Mouse (Mus musculus) kidney, adult 11 months (tissue): ENCODE results near the gene Cmtm2a.
A peak's percentile ranks its signal among the peaks of the same experiment; 100 is the strongest.
"Not testable (repeated sequence)": the region's sequence is repeated elsewhere in the genome, so short reads cannot be mapped to it uniquely, and the experiment has no call there.

Experiments
- DNase-seq: peaks from one replicate; pipeline ENCODE4 v3.0.0; 2022

The Cmtm2a gene

GRCm38 (mm10) chr8:104293081-104293480 lies at the start of gene Cmtm2a:
Gene Cmtm2a, minus strand, starts transcription at chr8:104293181.
- not testable (repeated sequence) for DNase-seq

DNA sequence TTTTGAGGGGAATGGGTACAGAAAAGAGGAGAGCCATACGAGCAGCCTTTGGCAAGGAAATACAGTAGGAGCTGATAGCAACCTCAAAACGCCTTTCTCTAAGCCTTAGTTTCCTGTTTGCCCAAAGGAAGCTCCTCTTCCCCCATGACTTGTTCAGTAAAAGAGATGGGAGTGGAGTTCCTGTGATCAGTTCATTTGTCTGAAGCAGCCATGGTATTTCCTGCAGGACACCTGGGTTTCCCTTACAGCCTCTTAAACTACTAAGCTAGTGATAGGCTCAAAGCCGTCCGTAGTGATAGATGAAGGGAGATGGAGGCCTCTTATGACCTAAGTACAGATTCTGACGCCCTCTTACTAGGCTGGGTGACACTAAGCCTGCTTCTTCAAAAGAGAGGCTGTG lies 49.4 kb upstream of the Cmtm2a start:
- DNase-seq, result no peak

DNA sequence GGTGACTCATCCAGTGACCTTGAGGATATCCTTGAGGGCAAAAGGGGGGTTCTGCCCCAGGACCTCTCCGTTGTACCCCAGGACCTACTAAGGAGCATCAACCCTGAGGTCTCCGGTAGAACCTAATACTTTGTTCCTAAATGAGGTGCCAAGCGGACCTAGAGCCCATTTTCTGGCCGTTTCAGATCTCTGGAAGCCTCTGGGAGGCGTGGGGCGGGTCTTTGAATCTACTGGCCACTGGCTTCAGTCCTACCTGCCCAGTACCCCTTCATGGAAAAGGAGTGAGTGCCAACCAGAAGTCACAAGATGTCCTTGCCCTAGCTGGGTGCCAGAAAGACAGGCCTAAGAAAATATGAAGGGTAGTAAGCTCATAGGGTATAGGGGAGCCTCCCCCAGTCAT lies 48.7 kb upstream of the Cmtm2a start:
- no peak for DNase-seq

DNA sequence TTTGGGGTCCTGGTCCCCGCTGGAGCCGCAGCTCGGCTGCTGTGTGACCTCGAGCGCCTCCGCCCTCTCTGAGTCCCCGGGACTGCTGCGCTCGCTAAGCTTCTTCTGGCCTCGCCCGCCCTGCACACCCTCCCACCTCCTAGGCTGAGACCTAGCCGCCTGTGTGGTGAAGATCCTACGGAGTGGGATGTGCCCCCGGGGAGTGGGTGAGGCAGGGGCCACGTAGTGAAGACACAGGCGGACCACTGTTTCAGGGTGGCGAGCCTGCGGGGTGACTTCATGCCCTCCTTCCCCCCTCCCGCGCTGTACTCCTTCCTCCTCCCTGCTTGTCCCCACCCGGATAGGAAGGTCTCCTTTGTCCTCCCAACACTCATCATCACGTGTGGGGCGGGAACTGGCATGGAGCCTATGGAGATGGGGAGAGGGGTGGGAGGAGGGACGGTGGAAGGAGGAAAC lies 48.2 kb upstream of the Cmtm2a start:
- DNase-seq, result peak; percentile 42

DNA sequence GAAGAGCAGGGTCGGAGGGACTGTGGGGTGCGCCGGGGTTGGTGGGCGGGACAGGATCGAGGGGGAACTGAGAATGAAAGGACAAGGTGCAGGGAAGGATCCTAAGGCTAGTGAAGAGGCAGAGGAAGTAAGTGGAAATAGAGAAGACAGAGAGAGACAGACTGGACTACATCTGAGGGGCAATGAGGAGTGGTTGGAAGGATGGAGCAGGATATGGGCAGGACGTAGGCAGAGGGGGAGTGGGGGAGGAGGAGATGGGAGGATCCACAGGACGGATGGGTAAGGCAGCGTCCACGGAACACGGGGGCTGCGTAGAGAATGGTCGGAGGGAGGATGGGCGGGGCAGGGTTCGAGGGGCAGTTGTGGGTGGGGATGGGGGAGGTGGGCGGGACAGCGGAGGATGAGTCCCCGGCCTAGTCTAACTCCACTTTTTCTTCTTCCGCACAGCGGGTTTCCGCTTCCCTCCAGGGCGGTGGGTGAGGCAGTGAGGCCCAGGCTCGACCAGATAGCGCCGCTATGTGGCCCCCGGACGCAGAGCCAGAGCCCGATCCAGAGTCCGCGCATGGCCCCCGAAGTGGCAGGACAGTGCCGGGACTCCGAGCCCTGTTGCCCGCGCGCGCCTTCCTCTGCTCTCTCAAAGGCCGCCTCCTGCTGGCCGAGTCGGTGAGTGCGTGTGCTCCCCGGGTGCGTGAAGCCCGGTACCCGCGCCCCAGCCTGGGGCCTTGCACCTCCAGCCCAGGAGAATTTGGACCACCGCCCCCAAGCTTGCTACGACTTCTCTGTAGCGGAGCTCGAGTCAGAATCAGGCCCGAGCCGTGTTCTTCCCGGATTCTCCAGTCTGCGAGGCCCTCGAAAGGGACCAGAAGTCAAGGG lies 47.5 kb upstream of the Cmtm2a start:
- DNase-seq, result peak; percentile 59

DNA sequence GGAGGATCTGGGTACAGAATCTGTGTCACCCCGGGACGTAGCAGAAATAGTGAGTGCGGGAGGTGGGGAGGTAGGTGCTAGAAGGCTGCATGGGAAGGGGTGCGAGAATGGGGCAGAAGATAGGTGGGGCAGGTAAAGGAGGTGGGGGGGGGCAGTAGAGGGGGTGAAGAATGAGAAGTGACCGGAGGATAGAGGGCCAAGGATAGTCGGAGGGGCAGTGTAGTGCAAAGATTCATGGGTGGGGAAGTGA lies 46.9 kb upstream of the Cmtm2a start:
- no peak for DNase-seq

DNA sequence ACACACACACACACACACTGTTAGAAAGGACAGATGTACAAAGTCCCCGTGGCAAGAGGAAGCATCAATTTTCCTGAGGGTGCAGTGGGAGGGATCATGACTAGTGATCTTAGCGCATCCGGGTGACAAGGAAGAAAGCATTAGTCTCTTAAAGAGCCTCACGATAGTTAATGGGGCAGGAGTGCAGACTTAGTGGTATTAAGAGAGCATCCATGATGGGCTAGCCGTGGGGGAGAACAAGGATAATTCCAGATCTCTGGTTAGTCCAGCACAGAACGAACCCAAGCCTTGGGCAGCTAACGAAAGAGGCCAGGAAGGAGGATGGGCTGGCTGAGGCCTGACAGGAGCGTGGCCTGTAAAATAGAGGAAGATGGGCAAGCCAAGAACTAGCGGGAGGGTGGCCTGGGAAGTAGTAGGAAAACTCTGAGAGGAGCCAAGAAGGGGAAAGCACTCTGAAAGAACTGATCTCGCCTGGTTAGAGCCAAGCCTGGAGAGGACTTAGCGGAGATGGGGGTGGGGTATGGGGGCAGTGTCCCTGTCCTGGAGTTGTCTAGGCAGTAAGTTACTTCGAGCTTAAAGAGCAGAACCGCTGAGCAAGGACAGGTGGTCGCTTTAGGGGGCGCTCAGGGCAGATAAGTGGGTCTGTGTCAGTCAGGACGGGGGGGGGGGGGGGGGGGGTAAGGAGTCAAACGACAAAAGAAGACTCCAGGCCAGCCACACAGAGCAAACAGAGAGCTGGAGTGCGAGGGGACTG lies 46.4 kb upstream of the Cmtm2a start, which contains the start of gene Cmtm3:
Gene Cmtm3 (plus strand): TSS at position 182 of the 754 bp plus-strand sequence.
- DNase-seq, result peak; percentile 19

DNA sequence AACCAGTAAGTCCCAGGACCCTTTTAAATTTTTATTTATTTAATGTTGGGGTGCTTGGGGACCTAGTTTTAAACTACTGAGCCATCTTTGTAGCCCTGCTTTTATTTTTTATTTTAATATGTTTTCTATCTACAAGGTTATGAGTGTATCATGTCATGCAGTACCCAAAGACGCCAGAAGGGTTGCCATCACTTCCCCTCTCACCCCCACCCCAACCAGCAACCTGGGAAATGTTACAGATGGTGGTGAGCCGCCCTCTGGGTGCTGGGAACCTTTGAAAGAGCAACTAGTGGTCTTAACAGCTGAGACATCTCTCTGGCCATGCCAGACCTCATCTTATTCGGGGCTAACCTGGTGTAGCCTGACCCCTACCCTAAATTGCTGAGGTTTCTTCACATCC lies 44.9 kb upstream of the Cmtm2a start:
- DNase-seq, result no peak

DNA sequence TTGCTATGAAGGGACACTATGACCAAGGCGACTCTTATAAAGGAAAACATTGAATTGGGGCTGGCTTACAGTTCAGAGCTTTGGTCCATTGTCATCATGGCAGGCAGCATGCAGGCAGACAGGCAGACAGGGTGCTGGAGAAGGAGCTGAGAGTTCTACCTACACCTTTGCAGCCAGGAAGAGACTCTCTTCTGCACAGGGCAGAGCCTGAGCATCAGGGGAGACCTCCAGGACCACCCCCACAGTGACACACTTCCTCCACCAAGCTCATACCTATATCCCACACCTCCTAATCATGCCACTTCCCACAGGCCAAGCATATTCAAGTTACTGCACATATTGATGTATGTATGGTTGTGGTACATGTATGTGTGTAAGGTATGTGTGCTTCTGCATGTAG lies 43.8 kb upstream of the Cmtm2a start:
- DNase-seq, result no peak

DNA sequence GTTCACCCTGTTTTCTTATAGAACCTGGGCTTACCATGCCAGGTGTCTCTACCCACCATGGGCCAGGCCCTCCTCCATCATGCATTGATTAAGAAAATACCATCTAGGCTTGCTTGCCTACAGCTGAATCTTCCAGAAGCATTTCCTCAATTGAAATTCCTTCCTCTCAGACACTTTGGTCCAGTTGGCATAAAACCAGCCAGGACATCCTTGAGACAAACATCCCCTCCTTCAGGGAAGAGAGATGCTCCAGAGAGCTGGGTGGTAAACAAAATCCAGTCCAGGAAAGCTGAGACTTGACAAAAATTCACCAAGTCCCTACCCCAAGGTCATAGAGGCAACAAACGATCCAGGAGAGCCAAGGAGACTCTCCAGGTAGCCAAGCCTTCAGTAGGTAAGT lies 41.2 kb upstream of the Cmtm2a start:
- DNase-seq, result no peak

DNA sequence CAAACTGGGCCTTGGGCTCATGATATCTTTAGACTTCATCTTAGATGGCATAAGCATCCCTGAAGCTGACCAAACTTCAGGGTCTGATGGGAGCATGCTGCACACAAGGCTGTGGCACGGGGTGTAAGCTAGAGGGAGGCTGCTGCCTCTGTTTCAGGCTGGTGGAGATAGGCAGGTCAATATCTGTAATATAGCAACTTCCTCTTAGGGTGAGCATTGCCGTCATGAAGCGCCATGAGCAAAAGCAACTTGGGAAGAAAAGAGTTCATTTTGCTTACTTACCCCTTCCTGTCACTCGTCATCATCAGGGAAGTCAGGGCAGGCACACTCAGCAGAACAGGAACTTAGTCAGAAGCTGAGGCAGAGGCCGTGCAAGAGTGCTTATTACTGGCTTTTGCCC lies 40.8 kb upstream of the Cmtm2a start:
- DNase-seq, result no peak

DNA sequence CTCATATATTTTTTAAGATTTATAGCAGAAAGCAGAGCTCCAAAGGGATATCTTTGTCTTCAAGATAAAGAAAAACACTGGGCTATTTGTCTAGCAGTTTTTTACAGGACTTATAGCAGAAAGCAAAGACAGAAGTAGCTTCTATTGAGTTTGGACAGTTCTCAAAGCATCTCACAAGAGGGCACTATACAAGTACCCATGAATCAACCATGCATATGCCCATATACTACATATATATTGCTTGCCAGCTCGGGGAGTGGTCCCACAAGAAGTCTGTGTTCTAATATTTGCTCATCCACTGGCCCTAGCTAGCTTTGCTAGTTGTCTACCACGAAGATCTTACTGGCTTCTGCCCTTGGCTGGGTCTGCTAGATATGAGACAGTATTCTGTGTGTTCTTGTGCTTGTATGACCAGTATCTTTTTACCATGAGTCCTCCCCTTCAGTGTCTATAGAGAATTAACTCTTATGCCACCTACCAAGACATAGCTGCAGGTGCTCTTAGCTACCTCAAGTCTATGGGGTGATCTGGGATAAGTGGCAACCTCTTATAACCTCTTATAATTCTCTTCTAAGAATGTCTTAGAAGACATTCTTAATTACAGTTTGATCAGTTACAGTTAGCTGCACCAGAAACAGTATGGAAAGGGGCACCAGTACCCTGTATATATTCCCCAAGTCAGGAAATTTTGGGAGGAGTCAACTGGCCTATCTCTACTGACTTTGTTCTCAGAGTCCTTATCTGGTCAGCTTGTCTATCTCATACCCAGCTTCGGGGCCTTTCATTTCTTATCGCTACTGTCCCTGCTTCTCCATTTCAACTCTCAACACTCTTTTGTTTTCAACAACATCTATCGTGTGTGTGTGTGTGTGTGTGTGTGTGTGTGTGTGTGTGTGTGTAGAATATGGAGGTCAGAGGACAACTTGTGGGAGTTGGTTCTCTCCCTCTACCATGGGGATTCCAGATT lies 40.0 kb upstream of the Cmtm2a start:
- DNase-seq, result no peak

GRCm38 (mm10) chr8:104321930-104322329 lies 28.9 kb upstream of the Cmtm2a start, which contains the start of gene Cmtm2b:
Gene Cmtm2b, plus strand, starts transcription at chr8:104322230.
- not testable (repeated sequence) for DNase-seq

- DNase-seq, result not testable (repeated sequence)
These were observed 28.3 kb upstream of the Cmtm2a start, which contains the start of gene Gm11020 for GRCm38 (mm10) chr8:104321267-104321666. Gene Gm11020, plus strand, starts transcription at chr8:104321567.

GRCm38 (mm10) chr8:104313311-104313710 lies 20.3 kb upstream of the Cmtm2a start:
- no peak for DNase-seq

- DNase-seq, result not testable (repeated sequence)
These were observed 19.0 kb upstream of the Cmtm2a start for GRCm38 (mm10) chr8:104312023-104312422.

DNA sequence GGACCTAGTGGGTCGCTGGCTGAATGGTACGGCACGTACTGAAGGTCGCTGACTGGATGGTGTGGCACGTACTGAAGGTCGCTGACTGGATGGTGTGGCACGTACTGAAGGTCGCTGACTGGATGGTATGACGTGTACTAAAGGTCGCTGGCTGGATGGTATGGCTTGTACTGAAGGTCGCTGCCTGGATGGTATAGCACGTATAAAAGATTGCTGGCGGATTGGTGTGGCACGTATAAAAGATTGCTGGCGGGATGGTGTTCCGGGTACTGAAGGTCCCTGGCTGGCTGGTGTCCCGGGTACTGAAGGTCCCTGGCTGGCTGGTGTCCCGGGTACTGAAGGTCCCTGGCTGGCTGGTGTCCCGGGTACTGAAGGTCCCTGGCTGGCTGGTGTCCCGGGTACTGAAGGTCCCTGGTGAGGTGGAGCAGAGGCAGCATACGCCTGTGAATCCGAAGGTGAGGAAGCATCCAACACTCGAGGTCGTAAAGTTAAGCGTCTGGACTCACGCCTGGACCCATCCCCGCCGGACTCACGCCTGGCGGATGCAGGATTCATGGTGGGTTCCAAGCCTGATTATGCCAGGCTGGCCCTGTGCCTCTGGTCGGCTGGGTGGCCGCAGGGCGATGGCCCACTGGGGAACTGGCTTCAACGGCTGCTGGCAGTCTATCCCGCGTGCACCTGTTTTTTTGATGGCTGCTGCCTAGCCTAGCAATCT lies 16.6 kb upstream of the Cmtm2a start, which contains the start of the genes Gm45711 and Cmtm1:
Gene Gm45711 (minus strand): TSS at position 641 of the 715 bp plus-strand sequence.
Gene Cmtm1 (minus strand): TSS at position 705 of the 715 bp plus-strand sequence.
- DNase-seq, result peak; percentile 12

GRCm38 (mm10) chr8:104308341-104308740 lies 15.4 kb upstream of the Cmtm2a start:
- DNase-seq, result not testable (repeated sequence)

GRCm38 (mm10) chr8:104304962-104305361 lies 12.0 kb upstream of the Cmtm2a start:
- no peak for DNase-seq

- DNase-seq, result not testable (repeated sequence)
These were observed 9.6 kb upstream of the Cmtm2a start for GRCm38 (mm10) chr8:104302536-104302935.

DNA sequence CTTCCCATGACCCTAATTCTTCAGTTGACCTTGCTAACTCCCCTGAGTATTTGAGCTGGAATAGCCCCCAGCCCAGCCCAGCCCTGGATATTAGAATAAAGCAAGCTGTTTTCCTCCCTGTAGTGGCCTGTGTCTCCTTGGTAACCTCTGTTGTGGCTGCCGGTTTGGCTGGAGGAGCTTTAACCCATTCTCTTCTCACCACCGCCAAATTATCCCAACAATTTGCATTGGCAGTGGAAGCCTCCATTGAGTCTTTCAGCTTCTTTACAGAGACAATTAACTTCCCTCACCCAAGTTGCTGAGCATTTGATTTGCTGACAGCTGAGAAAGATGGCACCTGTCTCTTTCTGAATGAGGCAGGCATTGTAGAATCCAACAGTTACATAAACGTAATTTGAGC lies 8.6 kb upstream of the Cmtm2a start:
- DNase-seq, result not testable (repeated sequence)

GRCm38 (mm10) chr8:104294396-104294795 lies 1.4 kb upstream of the Cmtm2a start:
- DNase-seq, result peak; percentile 18
